In genomic region chr11:6138233-6138950, GRCm38 (mm10) we compare ENCODE assay signal across 19 mouse cellular contexts.
DNase-seq lines count a peak whose midpoint lies in the region; ATAC-seq and TF ChIP-seq lines count a peak whose summit lies in the region.
"Had no signal": no experiment of that assay in that cellular context is flagged by ENCODE, and none has a peak within 500 bp of the region (broad histone marks: within the 10 kb centered on the region; RNA-seq: fewer than 3 reads in every experiment).

No protein-coding gene starts in this region.

- H3K27ac ChIP-seq in midbrain, embryonic 11.5 days (ENCODE audit: low read depth, low read length), result no peak overlapping the region
- H3K27ac ChIP-seq in midbrain, postnatal 0 days (ENCODE audit: low read depth, low read length), result no peak overlapping the region
- H3K27ac ChIP-seq: embryonic facial prominence, embryonic 12.5 days; hindbrain, embryonic 15.5 days had no signal

- WGBS in midbrain, embryonic 11.5 days, result 87% methylated on average over 7 of the region's 7 CpGs
- WGBS in midbrain, postnatal 0 days, result 85% methylated on average over 5 of the region's 7 CpGs

- no peak for TF ChIP-seq CTCF in midbrain, postnatal 0 days (IDR thresholded peaks at IDR 0.05)

- no peak for ATAC-seq in midbrain, embryonic 11.5 days (ENCODE audit: low FRiP score)
- ATAC-seq in midbrain, postnatal 0 days (ENCODE audit: low FRiP score), result no peak
- ATAC-seq: forebrain, embryonic 16.5 days; intestine, embryonic 16.5 days; Patski had no signal

- H3K9ac ChIP-seq in midbrain, embryonic 11.5 days (ENCODE audit: low read length), result no peak overlapping the region
- no peak overlapping the region for H3K9ac ChIP-seq in midbrain, postnatal 0 days (replicated peaks; ENCODE audit: low read length, poor library complexity, severe bottlenecking)
- H3K9ac ChIP-seq: embryonic facial prominence, embryonic 12.5 days; heart, embryonic 12.5 days; hindbrain, embryonic 15.5 days had no signal

- DNase-seq in adrenal gland, adult 2 months, result peak; percentile 30
- no peak for DNase-seq in adrenal gland, postnatal 36 days
- DNase-seq in midbrain, embryonic 11.5 days (ENCODE audit: low spot score, missing footprints), result peak; percentile 44
- no peak for DNase-seq in midbrain, postnatal 0 days (ENCODE audit: low spot score)
- DNase-seq in R1 (ENCODE audit: low read depth, low spot score), result peak; percentile 39
- DNase-seq in gastrocnemius, postnatal 25 days, result no peak
- DNase-seq in spleen, adult 12 weeks (ENCODE audit: low spot score), result no peak
- DNase-seq: adrenal gland, postnatal 10 days; cerebellum, adult 11-12 months; cerebellum, adult 9-10 months; cerebellum, postnatal 25 days; gastrocnemius, postnatal 10 days; heart, postnatal 36 days had no signal

- no peaks in the 10 kb centered on the region for H3K36me3 ChIP-seq in midbrain, embryonic 11.5 days (ENCODE audit: control insufficient read depth, insufficient read depth, low read length)
- no peaks in the 10 kb centered on the region for H3K36me3 ChIP-seq in midbrain, postnatal 0 days (ENCODE audit: insufficient read depth, low read length)
- H3K36me3 ChIP-seq: hindbrain, embryonic 15.5 days had no signal

- H3K4me1 ChIP-seq in midbrain, embryonic 11.5 days (ENCODE audit: control insufficient read depth, insufficient read depth, low read length), result no peaks in the 10 kb centered on the region
- H3K4me1 ChIP-seq in midbrain, postnatal 0 days (ENCODE audit: insufficient read depth, low read length), result no peaks in the 10 kb centered on the region
- H3K4me1 ChIP-seq: embryonic facial prominence, embryonic 12.5 days; hindbrain, embryonic 15.5 days had no signal

- H3K9me3 ChIP-seq in midbrain, embryonic 11.5 days (ENCODE audit: control insufficient read depth, low read length), result no peaks in the 10 kb centered on the region
- no peaks in the 10 kb centered on the region for H3K9me3 ChIP-seq in midbrain, postnatal 0 days (ENCODE audit: low read length)
- H3K9me3 ChIP-seq: embryonic facial prominence, embryonic 12.5 days; heart, embryonic 12.5 days; hindbrain, embryonic 15.5 days had no signal

- no peaks in the 10 kb centered on the region for H3K27me3 ChIP-seq in midbrain, embryonic 11.5 days (ENCODE audit: control insufficient read depth, insufficient read depth, low read length)
- no peaks in the 10 kb centered on the region for H3K27me3 ChIP-seq in midbrain, postnatal 0 days (ENCODE audit: insufficient read depth, low read length)
- H3K27me3 ChIP-seq: embryonic facial prominence, embryonic 12.5 days; heart, embryonic 12.5 days; hindbrain, embryonic 15.5 days; Patski had no signal

- no peak overlapping the region for H3K4me3 ChIP-seq in midbrain, embryonic 11.5 days (ENCODE audit: low read depth, low read length)
- no peak overlapping the region for H3K4me3 ChIP-seq in midbrain, postnatal 0 days (ENCODE audit: low read depth, low read length)
- H3K4me3 ChIP-seq: embryonic facial prominence, embryonic 12.5 days; heart, embryonic 12.5 days; hindbrain, embryonic 15.5 days had no signal

- H3K4me2 ChIP-seq in midbrain, embryonic 11.5 days, result no peak overlapping the region
- H3K4me2 ChIP-seq in midbrain, postnatal 0 days (ENCODE audit: low read depth, low read length, poor library complexity, severe bottlenecking), result no peak overlapping the region
- H3K4me2 ChIP-seq: embryonic facial prominence, embryonic 12.5 days; heart, embryonic 12.5 days; hindbrain, embryonic 15.5 days had no signal

Comparison
In these comparisons a context has a peak if more than half of its experiments do, and no peak if none do; other contexts are left out.
1. DNase-seq: peak in adrenal gland, adult 2 months (single experiment), midbrain, embryonic 11.5 days (single experiment) and R1 (single experiment); none in adrenal gland, postnatal 36 days (0 of 2), midbrain, postnatal 0 days (single experiment), gastrocnemius, postnatal 25 days (single experiment) and spleen, adult 12 weeks (single experiment).